Mouse (Mus musculus) T-helper 2 cell (primary cell): Measurements from ENCODE around the gene Mt4.

Source experiments
- in situ Hi-C: fragments of 300-600 bp; cut with MboI, MseI; formaldehyde crosslinking; loops from one replicate; pipeline ENCODE4 v1.15.1; 2025; ENCODE audit warnings: high pct_unique_total_duplicates

Mt4 gene

GRCm38 (mm10) chr8:94136933-94137332 is at the start of gene Mt4:
Gene Mt4, plus strand, starts transcription at chr8:94137197.
- in situ Hi-C loops: no loop called here

GRCm38 (mm10) chr8:94087964-94088363 is 49.0 kb upstream of the Mt4 start:
- in situ Hi-C loops: no loop called here

GRCm38 (mm10) chr8:94089715-94090114 is 47.3 kb upstream of the Mt4 start:
- in situ Hi-C loops: no loop called here

GRCm38 (mm10) chr8:94092848-94093247 is 44.1 kb upstream of the Mt4 start:
- in situ Hi-C loops: no loop called here

DNA sequence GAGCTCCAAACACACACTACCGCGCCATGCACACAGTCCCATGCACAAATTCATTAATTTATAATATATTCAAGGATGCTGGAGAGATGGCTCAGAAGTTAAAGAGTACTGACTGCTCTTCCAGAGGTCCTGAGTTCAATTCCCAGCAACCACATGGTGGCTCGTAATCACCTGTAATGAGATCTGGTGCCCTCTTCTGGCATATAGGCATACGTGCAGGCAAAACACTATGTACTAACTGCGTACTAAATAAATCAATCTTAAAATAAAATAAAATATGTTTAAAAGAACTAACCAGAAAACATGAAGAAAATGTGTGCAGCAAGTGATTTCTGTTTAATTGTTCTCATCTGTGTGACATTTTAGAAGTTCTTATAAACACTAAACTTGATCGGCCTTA is 42.7 kb upstream of the Mt4 start:
- in situ Hi-C loops: no loop called here

GRCm38 (mm10) chr8:94098081-94098974 is 38.7 kb upstream of the Mt4 start, which contains the start of gene Bbs2:
Gene Bbs2, minus strand, starts transcription at chr8:94098928.
- in situ Hi-C loops: loop anchor here (5.0 kb wide), 1 partner anchor 61 kb away; the partner anchor contains the start of genes Nudt21 and Ogfod1

- in situ Hi-C loops: loop anchor here (5.0 kb wide), 1 partner anchor 62 kb away; the partner anchor contains the start of genes Nudt21 and Ogfod1
Measured at GRCm38 (mm10) chr8:94098996-94099395, 38.0 kb upstream of the Mt4 start.

DNA sequence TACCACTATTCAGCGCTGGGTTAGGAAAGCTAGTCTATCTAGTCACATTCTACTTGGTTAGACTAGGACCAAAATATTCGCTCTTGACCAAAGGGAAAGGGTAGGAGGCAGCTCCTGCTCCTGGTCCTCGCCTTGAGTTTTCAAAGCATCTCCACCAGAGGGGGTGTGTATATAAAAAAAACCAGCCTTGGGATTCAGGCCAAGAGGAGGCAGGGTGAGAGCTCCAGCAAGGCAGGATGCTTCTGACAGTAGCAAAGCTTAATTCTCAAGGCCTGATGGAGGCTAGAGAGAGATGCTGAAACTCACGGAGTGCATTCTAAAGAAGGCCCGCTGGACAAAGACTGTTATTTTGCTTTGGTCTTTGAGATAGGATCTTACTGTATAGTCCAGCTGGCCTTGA is 32.9 kb upstream of the Mt4 start:
- in situ Hi-C loops: no loop called here

- in situ Hi-C loops: no loop called here
Measured at GRCm38 (mm10) chr8:94107871-94108270, 29.1 kb upstream of the Mt4 start.

DNA sequence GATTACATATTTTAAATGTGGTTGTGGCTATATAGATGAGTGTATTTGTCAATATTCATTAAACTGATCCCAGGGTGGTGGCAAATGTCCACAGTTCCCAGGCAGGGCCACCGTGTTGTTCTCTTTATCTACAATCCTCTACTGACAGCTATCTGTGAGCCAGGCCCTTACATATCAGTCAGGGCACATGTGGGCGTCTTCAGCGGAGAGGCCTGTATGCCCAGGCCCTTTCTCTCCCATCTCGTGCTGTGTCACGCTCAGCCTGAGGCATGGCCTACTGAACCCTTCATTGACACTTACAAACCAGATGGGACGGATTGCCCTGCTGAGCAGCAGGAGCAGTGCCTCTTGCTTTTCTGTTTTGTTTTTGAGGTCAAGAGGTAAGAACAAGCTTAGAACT is 27.6 kb upstream of the Mt4 start:
- in situ Hi-C loops: no loop called here

DNA sequence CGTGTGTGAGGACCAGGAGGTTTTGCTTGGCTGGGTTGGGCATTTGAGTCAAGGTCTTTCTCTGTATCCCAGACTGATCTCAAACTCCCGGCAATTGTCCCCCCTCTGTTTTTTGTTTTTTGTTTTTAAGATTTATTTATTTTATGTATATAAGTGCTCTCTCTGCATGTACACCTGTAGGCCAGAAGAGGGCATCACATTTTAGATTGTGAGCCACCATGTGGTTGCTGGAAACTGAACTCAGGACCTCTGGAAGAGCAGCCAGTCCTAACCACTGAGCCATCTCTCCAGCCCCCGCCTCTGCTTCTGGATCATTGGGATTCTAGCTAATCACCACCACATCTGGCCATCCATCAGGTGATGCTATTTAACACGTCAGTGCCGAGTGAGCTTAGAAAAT is 27.2 kb upstream of the Mt4 start:
- in situ Hi-C loops: no loop called here

DNA sequence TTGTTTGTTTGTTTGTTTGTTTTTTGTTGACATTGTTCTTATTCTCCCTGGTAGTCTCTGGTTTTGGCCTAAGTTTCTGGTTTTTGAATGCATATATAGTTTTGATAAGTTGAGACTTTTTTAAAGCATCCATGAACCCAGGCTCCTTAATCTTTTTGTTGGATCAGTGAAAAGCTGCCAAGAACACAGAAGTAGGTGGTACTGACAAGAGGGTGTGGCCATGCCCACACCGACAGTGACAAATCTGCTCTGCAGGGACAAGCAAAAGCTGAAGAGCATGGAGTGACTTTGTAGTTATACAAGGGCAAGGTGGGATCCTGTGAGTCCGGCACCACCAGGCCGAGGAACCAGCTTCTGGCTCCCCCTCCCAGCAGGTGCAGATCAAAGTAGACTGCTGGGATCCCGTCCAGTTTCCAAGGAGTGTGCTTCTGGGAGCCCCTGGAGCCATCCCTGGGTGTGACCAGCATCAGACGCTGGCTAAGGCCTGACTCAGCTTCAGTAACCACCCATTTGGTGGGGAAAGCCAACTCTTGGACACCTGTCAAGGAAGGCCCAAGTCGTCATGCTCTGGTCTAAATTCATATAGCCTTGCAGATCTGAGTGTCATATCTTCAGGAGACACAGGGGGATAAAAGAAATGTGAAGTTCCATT is 26.3 kb upstream of the Mt4 start:
- in situ Hi-C loops: no loop called here

GRCm38 (mm10) chr8:94113435-94113834 is 23.6 kb upstream of the Mt4 start:
- in situ Hi-C loops: no loop called here

GRCm38 (mm10) chr8:94113972-94114371 is 23.0 kb upstream of the Mt4 start:
- in situ Hi-C loops: no loop called here

- in situ Hi-C loops: no loop called here
Measured at GRCm38 (mm10) chr8:94118776-94119430, 18.1 kb upstream of the Mt4 start.

GRCm38 (mm10) chr8:94121625-94122024 is 15.4 kb upstream of the Mt4 start:
- in situ Hi-C loops: no loop called here

GRCm38 (mm10) chr8:94122711-94123468 is 14.1 kb upstream of the Mt4 start:
- in situ Hi-C loops: no loop called here

- in situ Hi-C loops: no loop called here
Measured at GRCm38 (mm10) chr8:94127711-94128110, 9.3 kb upstream of the Mt4 start.

GRCm38 (mm10) chr8:94129133-94129789 is 7.7 kb upstream of the Mt4 start:
- in situ Hi-C loops: no loop called here

- in situ Hi-C loops: no loop called here
Measured at GRCm38 (mm10) chr8:94130126-94130525, 6.9 kb upstream of the Mt4 start.

DNA sequence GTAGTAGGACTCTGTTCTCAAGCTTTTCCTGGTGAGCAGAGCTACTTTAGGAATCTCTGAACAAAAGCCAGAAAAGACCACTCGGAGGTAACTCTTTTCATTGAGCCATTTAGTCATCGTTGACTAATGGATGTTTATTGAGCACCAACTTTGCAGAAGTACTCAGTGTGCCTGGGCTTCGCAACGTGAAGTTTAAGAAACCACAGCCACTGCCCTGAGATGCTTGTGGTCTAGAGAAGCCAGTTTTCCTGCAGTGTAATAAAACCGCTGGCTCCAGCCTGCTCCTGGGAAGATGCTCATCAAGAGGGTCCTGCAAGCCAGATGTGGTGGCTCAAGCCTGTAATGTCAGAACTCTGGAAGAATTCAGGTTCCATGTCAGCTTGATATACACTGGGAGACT is 4.9 kb upstream of the Mt4 start:
- in situ Hi-C loops: no loop called here
